Mouse (Mus musculus) liver, embryonic 14.5 days (tissue): ENCODE data around the gene Insm1.

ENCODE experiments used
- CTCF ChIP-seq: IDR thresholded peaks from 2 replicates; pipeline ENCODE4 v1.5.1; 2016; ENCODE audit warnings: antibody characterized with exemption, low read depth, control low read depth
- EP300 ChIP-seq: IDR thresholded peaks from 2 replicates; pipeline ENCODE4 v1.6.1; 2016; ENCODE audit warnings: antibody characterized with exemption, low read depth

- TF ChIP-seq CTCF (no peak), EP300 (no peak)
Measured at GRCm38 (mm10) chr2:146174173-146174572, 47.5 kb upstream of the Insm1 start.
